Mouse (Mus musculus) heart, adult 11 months (tissue): ENCODE results near the gene Actg2.
A peak's percentile ranks its signal among the peaks of the same experiment; 100 is the strongest.

Experiments used
- DNase-seq: peaks from one replicate; pipeline ENCODE4 v3.0.0; 2022

The Actg2 gene

DNA sequence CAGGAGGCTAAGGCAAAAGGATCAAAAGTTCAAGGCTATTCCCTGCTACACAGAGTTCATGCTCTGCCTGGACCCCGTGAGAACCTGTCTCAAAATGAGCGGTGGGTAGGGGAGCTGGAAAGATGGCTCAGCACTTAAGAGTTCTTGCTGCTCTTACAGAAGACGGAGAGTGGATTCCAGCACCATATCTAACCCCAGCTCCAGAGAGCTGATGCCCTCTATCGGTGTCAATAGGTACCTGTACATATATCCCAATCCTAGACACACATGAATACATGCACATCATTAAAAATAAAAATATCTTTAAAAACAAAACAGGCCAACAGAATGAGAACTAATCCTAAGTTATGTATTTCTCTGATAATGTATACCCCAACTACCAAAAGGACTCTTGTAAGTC lies 57.8 kb downstream of the Actg2 start:
- DNase-seq, result no peak

DNA sequence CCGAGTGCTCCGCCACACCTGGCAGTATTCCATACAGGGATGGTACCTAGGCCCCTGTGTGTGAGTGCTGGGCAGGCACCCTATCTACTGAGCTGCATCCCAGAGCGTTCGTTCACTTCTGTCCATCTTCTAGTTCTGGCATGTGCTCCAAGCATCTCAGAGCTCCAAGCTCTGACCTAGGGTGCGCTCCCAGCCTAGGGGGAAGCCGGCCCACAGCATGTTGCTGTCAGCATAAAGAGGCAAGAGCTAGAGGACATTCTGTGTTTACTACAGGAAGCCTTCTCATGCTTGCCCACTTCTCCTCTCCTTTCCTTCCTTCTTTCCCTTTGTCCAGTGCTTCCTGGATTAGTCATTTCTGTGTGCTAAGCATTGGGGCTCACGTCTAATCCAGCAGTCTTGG lies 60.6 kb downstream of the Actg2 start:
- DNase-seq, result peak; percentile 95

DNA sequence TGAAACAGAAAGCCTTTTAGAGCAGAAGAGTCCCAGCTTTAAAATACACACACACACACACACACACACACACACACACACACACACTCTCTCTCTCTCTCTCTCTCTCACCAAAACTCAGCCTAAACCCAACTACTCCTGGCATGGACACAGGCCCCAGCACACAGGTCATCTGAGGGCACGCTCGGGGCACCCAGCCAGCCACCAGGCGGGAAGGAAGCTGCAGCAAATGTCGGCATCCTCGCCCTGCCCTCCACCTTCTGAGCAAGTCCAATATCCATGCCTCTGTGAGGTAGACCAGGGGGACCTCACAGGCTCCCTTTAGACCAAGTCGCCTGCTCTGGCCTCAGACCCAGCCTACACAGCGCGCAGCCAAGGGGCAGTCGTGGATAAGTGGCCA lies 62.8 kb downstream of the Actg2 start:
- peak; percentile 96 for DNase-seq

DNA sequence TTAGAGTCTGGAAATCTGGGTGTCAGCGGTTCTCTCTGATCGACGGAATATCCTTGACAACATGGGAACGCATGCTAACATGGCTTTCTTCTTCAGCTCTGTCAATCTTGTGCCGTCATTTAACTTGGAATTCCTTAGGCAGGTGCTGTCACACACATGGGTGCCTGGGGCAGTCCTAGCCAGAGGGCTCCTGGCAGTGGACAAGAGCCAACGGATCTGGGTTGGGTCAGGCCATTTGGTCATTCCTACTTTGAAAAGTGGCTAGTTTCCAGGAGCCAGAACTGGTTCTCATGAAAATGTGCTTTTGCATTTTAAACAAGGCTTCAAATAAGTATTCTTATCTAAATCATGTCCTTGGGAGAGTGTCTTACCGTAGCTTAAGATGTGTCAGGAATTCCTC lies 64.3 kb downstream of the Actg2 start:
- no peak for DNase-seq

DNA sequence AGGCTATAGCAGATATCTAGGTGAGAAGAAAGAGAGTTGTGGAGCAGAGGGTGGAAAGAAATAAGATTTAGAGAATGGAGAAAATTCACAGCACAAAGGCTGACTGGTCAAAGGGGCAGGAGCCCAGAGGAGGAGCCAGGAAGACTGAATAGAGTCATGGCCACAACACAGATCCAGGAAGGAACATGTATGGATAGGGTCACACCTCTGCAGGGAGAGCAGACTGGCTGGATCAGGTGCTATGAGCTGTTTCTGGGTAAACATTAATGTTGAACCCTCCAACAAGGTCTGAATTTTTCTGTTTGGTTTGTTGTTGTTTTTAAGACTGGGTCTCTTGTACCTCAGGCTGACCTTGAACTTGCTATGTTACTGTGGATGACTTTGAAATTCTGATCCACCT lies 72.1 kb downstream of the Actg2 start:
- DNase-seq, result no peak
